Mouse (Mus musculus): ENCODE data around the gene Rhob. TPM values are rescaled to one million over a fixed set of nuclear protein-coding genes. Genes with fewer than 3 reads are reported as not detected.

Rhob gene
- polyA plus RNA-seq (2012; fragmentation: generic; extraction: Trizol), result 415 TPM

GRCm38 (mm10) chr12:8499871-8500596 lies at the start of gene Rhob:
Gene Rhob, minus strand, starts transcription at chr12:8500009.
- H3ac ChIP-seq (ENCODE audit: control insufficient read depth, insufficient read length), result peak within 1 kb of the TSS; percentile 91
- H3K4me3 ChIP-seq, result peak within 1 kb of the TSS; percentile 100
- no peaks in the 10 kb centered on the region for H3K36me3 ChIP-seq (ENCODE audit: control insufficient read depth, insufficient read depth)
- H3K79me2 ChIP-seq (ENCODE audit: control insufficient read depth, insufficient read depth), result peaks cover 35% of the 10 kb centered on the region
- no peaks in the 10 kb centered on the region for H3K27me3 ChIP-seq (ENCODE audit: control insufficient read depth, insufficient read depth, insufficient read length)
- peak within 1 kb of the TSS; percentile 81 for H3K4me2 ChIP-seq (ENCODE audit: low read depth)
- TF ChIP-seq E2F4 (IDR thresholded peaks at IDR 0.05; ENCODE audit: insufficient read depth) (peak; percentile 30), USF1 (IDR thresholded peaks at IDR 0.05; ENCODE audit: low read depth) (no peak), POLR2AphosphoS2 (IDR thresholded peaks at IDR 0.05; ENCODE audit: insufficient read length, low read depth) (peak; percentile 84), POLR2A (IDR thresholded peaks at IDR 0.05; ENCODE audit: insufficient read length, low read depth) (peak; percentile 65), SRF (IDR thresholded peaks at IDR 0.05; ENCODE audit: control insufficient read depth, insufficient read length, low read depth) (peak; percentile 33), REST (IDR thresholded peaks at IDR 0.05; ENCODE audit: insufficient read depth, insufficient read length) (no peak), TCF3 (IDR thresholded peaks at IDR 0.05; ENCODE audit: insufficient read length, low read depth) (no peak), MAX (IDR thresholded peaks at IDR 0.05; ENCODE audit: low read depth) (no peak), MYOG (IDR thresholded peaks at IDR 0.05; ENCODE audit: control insufficient read depth in 1 of 3, insufficient read depth in 1 of 3, insufficient read length in 2 of 3, low read depth in 2 of 3) (peak in 1 of 3 experiments; percentile 33), MYOD1 (IDR thresholded peaks at IDR 0.05; ENCODE audit: control insufficient read depth in 1 of 3, insufficient read length in 2 of 3, low read depth in 2 of 3) (peak in 1 of 3 experiments; percentile 57)

- no peak overlapping the region for H3ac ChIP-seq (ENCODE audit: control insufficient read depth, insufficient read length)
- H3K4me2 ChIP-seq (ENCODE audit: low read depth), result peak overlapping the region; percentile 33
- H3K27me3 ChIP-seq (ENCODE audit: control insufficient read depth, insufficient read depth, insufficient read length), result no peaks in the 10 kb centered on the region
- no peak overlapping the region for H3K4me3 ChIP-seq
- TF ChIP-seq POLR2AphosphoS2 (IDR thresholded peaks at IDR 0.05; ENCODE audit: insufficient read length, low read depth) (no peak), CEBPB (IDR thresholded peaks at IDR 0.05; ENCODE audit: insufficient read depth, poor library complexity, severe bottlenecking) (no peak), E2F4 (IDR thresholded peaks at IDR 0.05; ENCODE audit: insufficient read depth) (no peak), MYOD1 (IDR thresholded peaks at IDR 0.05; ENCODE audit: control insufficient read depth in 1 of 3, insufficient read length in 2 of 3, low read depth in 2 of 3) (no peak), TCF3 (IDR thresholded peaks at IDR 0.05; ENCODE audit: insufficient read length, low read depth) (no peak), SRF (IDR thresholded peaks at IDR 0.05; ENCODE audit: control insufficient read depth, insufficient read length, low read depth) (no peak)
- no peaks in the 10 kb centered on the region for H3K79me2 ChIP-seq (ENCODE audit: control insufficient read depth, insufficient read depth)
- H3K36me3 ChIP-seq (ENCODE audit: control insufficient read depth, insufficient read depth), result no peaks in the 10 kb centered on the region
These were observed 47.5 kb upstream of the Rhob start for GRCm38 (mm10) chr12:8547357-8547756.

GRCm38 (mm10) chr12:8546801-8547200 lies 47.0 kb upstream of the Rhob start:
- H3K36me3 ChIP-seq (ENCODE audit: control insufficient read depth, insufficient read depth), result no peaks in the 10 kb centered on the region
- no peaks in the 10 kb centered on the region for H3K79me2 ChIP-seq (ENCODE audit: control insufficient read depth, insufficient read depth)
- H3K4me3 ChIP-seq, result no peak overlapping the region
- no peak overlapping the region for H3K4me2 ChIP-seq (ENCODE audit: low read depth)
- no peak for TF ChIP-seq MYOG (IDR thresholded peaks at IDR 0.05; ENCODE audit: control insufficient read depth in 1 of 3, insufficient read depth in 1 of 3, insufficient read length in 2 of 3, low read depth in 2 of 3)
- TF ChIP-seq MAX (IDR thresholded peaks at IDR 0.05; ENCODE audit: low read depth), result no peak
- TF ChIP-seq MYOD1 (IDR thresholded peaks at IDR 0.05; ENCODE audit: control insufficient read depth in 1 of 3, insufficient read length in 2 of 3, low read depth in 2 of 3), result no peak
- TF ChIP-seq E2F4 (IDR thresholded peaks at IDR 0.05; ENCODE audit: insufficient read depth), result no peak
- no peak for TF ChIP-seq POLR2AphosphoS2 (IDR thresholded peaks at IDR 0.05; ENCODE audit: insufficient read length, low read depth)
- no peak for TF ChIP-seq TCF12 (IDR thresholded peaks at IDR 0.05; ENCODE audit: insufficient read depth, poor library complexity, severe bottlenecking)
- TF ChIP-seq REST (IDR thresholded peaks at IDR 0.05; ENCODE audit: insufficient read depth, insufficient read length), result no peak
- H3ac ChIP-seq (ENCODE audit: control insufficient read depth, insufficient read length), result no peak overlapping the region
- no peaks in the 10 kb centered on the region for H3K27me3 ChIP-seq (ENCODE audit: control insufficient read depth, insufficient read depth, insufficient read length)

GRCm38 (mm10) chr12:8545066-8545610 lies 45.3 kb upstream of the Rhob start:
- no peak overlapping the region for H3K4me2 ChIP-seq (ENCODE audit: low read depth)
- no peaks in the 10 kb centered on the region for H3K79me2 ChIP-seq (ENCODE audit: control insufficient read depth, insufficient read depth)

More at GRCm38 (mm10) chr12:8545066-8545610, 45.3 kb upstream of the Rhob start:
- Histone ChIP-seq H3K27me3 (ENCODE audit: control insufficient read depth, insufficient read depth, insufficient read length) (no peaks in the 10 kb centered on the region), H3K36me3 (ENCODE audit: control insufficient read depth, insufficient read depth) (no peaks in the 10 kb centered on the region), H3ac (ENCODE audit: control insufficient read depth, insufficient read length) (no peak overlapping the region), H3K4me3 (no peak overlapping the region)
- TF ChIP-seq MAX (IDR thresholded peaks at IDR 0.05; ENCODE audit: low read depth) (no peak), REST (IDR thresholded peaks at IDR 0.05; ENCODE audit: insufficient read depth, insufficient read length) (no peak), CEBPB (IDR thresholded peaks at IDR 0.05; ENCODE audit: insufficient read depth, poor library complexity, severe bottlenecking) (no peak), POLR2AphosphoS2 (IDR thresholded peaks at IDR 0.05; ENCODE audit: insufficient read length, low read depth) (no peak), SRF (IDR thresholded peaks at IDR 0.05; ENCODE audit: control insufficient read depth, insufficient read length, low read depth) (no peak), MYOD1 (IDR thresholded peaks at IDR 0.05; ENCODE audit: control insufficient read depth in 1 of 3, insufficient read length in 2 of 3, low read depth in 2 of 3) (no peak), MYOG (IDR thresholded peaks at IDR 0.05; ENCODE audit: control insufficient read depth in 1 of 3, insufficient read depth in 1 of 3, insufficient read length in 2 of 3, low read depth in 2 of 3) (no peak), E2F4 (IDR thresholded peaks at IDR 0.05; ENCODE audit: insufficient read depth) (no peak), TCF3 (IDR thresholded peaks at IDR 0.05; ENCODE audit: insufficient read length, low read depth) (no peak)
